Mouse (Mus musculus): Measurements from ENCODE around the gene Lyg1. TPM values are rescaled to one million over a fixed set of nuclear protein-coding genes. Genes with fewer than 3 reads are reported as not detected.

The Lyg1 gene
- polyA plus RNA-seq, 1 experiment from 2014 or later = not detected

DNA sequence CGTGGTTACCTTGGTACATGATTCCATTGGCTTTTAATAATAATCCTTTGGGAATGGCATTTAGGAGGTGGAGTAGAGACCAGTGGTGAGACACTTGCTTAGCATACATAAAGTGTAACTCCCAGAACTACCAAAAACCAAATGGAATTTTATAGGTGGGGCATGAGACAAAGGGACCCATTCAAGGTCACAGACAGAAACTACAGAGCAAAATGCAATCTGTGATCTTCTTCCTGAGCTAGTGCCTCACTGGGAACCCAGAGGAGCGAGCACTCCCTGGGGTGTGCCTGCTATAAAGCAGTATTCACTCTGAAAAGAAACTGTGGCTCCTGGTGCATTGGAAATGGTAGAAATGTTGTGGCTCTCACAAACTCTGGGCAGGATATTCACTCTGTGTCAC is 8.7 kb downstream of the Lyg1 start:
- no peaks in the 10 kb centered on the region for H3K36me3 ChIP-seq (replicated peaks)
- no peaks in the 10 kb centered on the region for H3K27me3 ChIP-seq
- 50% methylated on average over 2 of the region's 2 CpGs for WGBS (ENCODE audit: insufficient replicate concordance)
- H3K27ac ChIP-seq (replicated peaks) = no peak overlapping the region
- H3K4me2 ChIP-seq = no peak overlapping the region
- ATAC-seq (ENCODE audit: insufficient read depth) = no peak
- H3K4me3 ChIP-seq (replicated peaks) = no peak overlapping the region
- H3K9ac ChIP-seq = no peak overlapping the region
- no peaks in the 10 kb centered on the region for H3K4me1 ChIP-seq (replicated peaks)
- H3K9me3 ChIP-seq (replicated peaks) = no peaks in the 10 kb centered on the region

DNA sequence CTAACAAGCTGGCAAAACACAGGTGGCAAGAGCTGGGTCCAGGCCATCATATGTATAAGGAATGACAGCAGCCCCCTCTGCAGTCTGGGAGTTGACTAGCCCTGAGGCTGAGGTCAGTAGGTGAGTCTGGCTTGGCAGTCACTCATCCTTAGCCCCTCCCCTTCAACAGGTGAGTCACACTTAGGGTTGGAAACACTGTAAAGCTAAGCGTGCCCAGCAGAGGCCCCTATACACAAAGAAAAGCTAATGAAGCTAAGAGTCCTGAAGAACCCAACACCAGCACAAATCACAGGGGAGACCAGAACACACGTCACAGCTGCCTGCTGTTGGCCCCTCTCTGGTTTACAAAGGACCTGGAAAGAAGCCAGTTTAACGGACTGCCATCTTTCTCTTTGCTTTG is 25.8 kb downstream of the Lyg1 start:
- Histone ChIP-seq H3K4me2 (no peak overlapping the region), H3K27me3 (no peaks in the 10 kb centered on the region), H3K36me3 (replicated peaks) (no peaks in the 10 kb centered on the region), H3K4me3 (replicated peaks) (no peak overlapping the region), H3K9ac (no peak overlapping the region), H3K9me3 (replicated peaks) (no peaks in the 10 kb centered on the region), H3K27ac (replicated peaks) (no peak overlapping the region), H3K4me1 (replicated peaks) (no peaks in the 10 kb centered on the region)
- WGBS (ENCODE audit: insufficient replicate concordance) = 28% methylated on average over 3 of the region's 3 CpGs
- no peak for ATAC-seq (ENCODE audit: insufficient read depth)

DNA sequence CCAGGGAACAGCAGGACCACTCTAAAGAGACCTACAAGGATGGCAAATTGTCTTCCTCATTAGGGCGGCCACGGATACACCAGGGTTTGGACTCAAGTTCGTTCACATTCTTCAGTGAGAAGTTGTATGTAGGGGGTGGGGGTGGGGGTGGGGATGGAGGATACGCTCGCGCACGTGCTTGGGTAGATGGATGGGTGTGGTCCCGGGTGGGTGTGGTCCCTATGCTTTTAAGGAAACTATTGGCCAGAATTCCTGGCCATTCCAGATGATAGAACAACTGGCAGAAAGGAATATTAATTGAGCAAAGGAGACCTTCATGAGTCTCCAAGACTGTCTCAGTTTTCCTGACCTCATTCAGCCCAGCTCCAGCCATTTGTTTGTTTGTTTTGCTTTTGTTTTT is 31.6 kb downstream of the Lyg1 start:
- 56% methylated on average over 8 of the region's 8 CpGs for WGBS (ENCODE audit: insufficient replicate concordance)

DNA sequence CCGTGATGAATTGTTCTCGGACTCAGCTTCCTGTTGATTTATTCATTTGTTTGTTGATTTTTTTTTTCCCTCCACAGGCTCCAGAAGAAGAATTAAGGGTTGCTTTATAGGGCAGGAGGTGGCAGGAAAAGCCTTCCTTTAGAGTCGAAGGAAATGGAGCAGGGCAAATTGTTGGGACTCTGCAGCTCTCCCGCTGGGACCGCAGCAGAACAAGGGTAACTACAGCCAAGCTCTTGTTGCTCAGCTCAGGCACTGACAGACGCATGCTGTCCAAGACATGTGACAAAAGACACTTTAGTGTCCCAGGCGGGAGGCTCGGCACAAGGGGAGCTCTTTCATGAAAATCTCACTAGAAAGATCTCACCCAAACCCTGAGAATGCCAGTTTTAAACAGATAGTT is 35.0 kb downstream of the Lyg1 start:
- ATAC-seq (ENCODE audit: insufficient read depth) = no peak
- no peak overlapping the region for H3K9ac ChIP-seq
- H3K4me2 ChIP-seq = no peak overlapping the region
- H3K36me3 ChIP-seq (replicated peaks) = no peaks in the 10 kb centered on the region
- 45% methylated on average over 8 of the region's 8 CpGs for WGBS (ENCODE audit: insufficient replicate concordance)
- H3K9me3 ChIP-seq (replicated peaks) = no peaks in the 10 kb centered on the region
- no peak overlapping the region for H3K4me3 ChIP-seq (replicated peaks)
- no peaks in the 10 kb centered on the region for H3K4me1 ChIP-seq (replicated peaks)
- no peak overlapping the region for H3K27ac ChIP-seq (replicated peaks)
- H3K27me3 ChIP-seq = 0 out of 2 replicates have a peak, but pooled peaks cover 3% of the 10 kb centered on the region

More for the DNA sequence above, 31.6 kb downstream of the Lyg1 start:
- Histone ChIP-seq H3K27me3 (no peaks in the 10 kb centered on the region), H3K36me3 (replicated peaks) (no peaks in the 10 kb centered on the region), H3K4me2 (no peak overlapping the region), H3K27ac (replicated peaks) (no peak overlapping the region), H3K4me3 (replicated peaks) (no peak overlapping the region), H3K9me3 (replicated peaks) (no peaks in the 10 kb centered on the region), H3K4me1 (replicated peaks) (no peaks in the 10 kb centered on the region), H3K9ac (no peak overlapping the region)
- ATAC-seq (ENCODE audit: insufficient read depth) = no peak

DNA sequence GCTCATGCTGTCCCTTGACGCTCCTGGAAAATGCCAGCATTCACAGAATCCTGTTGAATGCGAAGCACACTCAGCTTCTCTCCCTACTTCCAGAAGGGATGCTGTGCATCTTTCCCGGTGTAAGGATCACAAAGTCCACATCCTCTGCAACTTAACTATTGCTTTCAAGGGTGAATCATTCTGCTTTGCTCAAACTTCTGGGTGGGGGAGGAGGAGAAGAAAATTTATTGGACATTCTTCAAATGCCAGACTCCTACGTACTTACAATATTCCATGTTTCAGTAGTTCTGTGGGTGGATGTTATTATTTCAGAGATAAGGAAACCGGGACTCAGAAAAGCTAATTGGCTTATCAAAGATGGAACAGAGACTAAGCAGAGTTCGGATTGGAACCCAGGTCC is 39.5 kb downstream of the Lyg1 start:
- Histone ChIP-seq H3K27ac (replicated peaks) (no peak overlapping the region), H3K27me3 (0 out of 2 replicates have a peak, but pooled peaks cover 4% of the 10 kb centered on the region), H3K4me2 (no peak overlapping the region), H3K4me3 (replicated peaks) (no peak overlapping the region), H3K36me3 (replicated peaks) (no peaks in the 10 kb centered on the region), H3K9ac (no peak overlapping the region), H3K9me3 (replicated peaks) (no peaks in the 10 kb centered on the region), H3K4me1 (replicated peaks) (no peaks in the 10 kb centered on the region)
- 61% methylated on average over 6 of the region's 6 CpGs for WGBS (ENCODE audit: insufficient replicate concordance)
- no peak for ATAC-seq (ENCODE audit: insufficient read depth)

DNA sequence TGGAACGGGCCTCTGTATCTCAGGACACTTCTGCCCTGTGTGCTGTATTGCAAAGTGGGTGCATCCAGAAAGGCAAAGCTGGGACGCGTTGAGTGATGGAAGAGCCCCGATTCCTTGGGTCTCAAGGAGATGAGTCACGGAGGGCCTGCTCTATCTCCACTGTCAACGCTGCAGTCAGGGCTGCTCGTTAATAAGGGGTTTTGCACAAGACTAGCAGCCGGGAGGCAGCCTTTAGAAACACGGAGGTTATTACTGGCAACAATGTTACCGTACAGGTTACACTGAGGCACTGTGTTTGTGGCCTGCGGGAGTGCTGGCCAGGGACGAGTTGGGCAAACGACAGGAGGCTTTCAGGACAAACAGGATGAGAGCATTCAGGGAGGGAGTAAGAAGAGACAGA is 39.9 kb downstream of the Lyg1 start:
- no peaks in the 10 kb centered on the region for H3K36me3 ChIP-seq (replicated peaks)
- no peaks in the 10 kb centered on the region for H3K9me3 ChIP-seq (replicated peaks)
- H3K9ac ChIP-seq = no peak overlapping the region
- 54% methylated on average over 13 of the region's 13 CpGs for WGBS (ENCODE audit: insufficient replicate concordance)
- no peak overlapping the region for H3K27ac ChIP-seq (replicated peaks)
- no peak overlapping the region for H3K4me3 ChIP-seq (replicated peaks)
- 0 out of 2 replicates have a peak, but pooled peaks cover 4% of the 10 kb centered on the region for H3K27me3 ChIP-seq
- ATAC-seq (ENCODE audit: insufficient read depth) = no peak
- H3K4me2 ChIP-seq = no peak overlapping the region
- H3K4me1 ChIP-seq (replicated peaks) = no peaks in the 10 kb centered on the region

DNA sequence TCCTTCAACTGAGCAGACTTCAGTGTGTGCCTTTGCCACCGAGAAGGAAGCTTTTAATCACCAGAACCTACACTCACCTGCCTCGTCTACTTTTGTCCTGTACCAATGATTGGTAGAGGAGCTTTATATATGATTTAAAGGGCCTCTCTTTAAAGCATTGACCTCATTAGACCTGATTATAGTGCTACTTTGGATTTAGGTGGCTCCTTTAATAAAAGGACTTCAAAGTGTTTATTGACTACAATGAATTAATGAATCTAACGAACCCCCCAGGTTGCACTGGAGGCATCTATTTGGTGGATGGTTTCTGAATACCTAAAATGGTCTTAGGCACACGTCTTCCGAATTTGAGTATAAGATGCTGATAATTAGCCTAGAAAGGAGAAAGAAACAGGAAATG is 41.2 kb downstream of the Lyg1 start, which contains the start of gene Lyg2:
Lyg2 (minus strand) TSS at position 101 of the 400 bp plus-strand sequence.
- no peaks in the 10 kb centered on the region for H3K4me1 ChIP-seq (replicated peaks)

DNA sequence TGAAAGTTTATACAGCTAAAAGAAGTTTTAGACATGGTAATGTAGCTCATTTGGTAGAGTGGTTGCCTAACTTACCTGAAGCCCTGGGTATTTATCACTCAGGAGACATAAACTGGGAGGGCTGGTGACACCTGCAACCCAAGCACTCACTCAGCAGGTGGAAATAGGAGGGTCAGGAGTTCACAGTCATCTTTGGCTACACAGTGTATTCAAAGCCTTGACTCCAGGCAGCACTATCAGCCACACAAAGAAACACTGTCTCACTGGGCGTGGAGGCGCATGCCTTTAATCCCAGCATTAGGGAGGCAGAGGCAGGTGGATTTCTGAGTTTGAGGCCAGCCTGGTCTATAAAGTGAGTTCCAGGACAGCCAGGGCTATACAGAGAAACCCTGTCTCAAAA is 44.8 kb downstream of the Lyg1 start:
- H3K4me2 ChIP-seq = no peak overlapping the region
- no peak for ATAC-seq (ENCODE audit: insufficient read depth)
- no peaks in the 10 kb centered on the region for H3K9me3 ChIP-seq (replicated peaks)
- no peaks in the 10 kb centered on the region for H3K36me3 ChIP-seq (replicated peaks)
- H3K27ac ChIP-seq (replicated peaks) = no peak overlapping the region
- no peak overlapping the region for H3K9ac ChIP-seq
- H3K27me3 ChIP-seq = 0 out of 2 replicates have a peak, but pooled peaks cover 3% of the 10 kb centered on the region
- WGBS (ENCODE audit: insufficient replicate concordance) = 67% methylated on average over 2 of the region's 2 CpGs
- no peaks in the 10 kb centered on the region for H3K4me1 ChIP-seq (replicated peaks)
- no peak overlapping the region for H3K4me3 ChIP-seq (replicated peaks)

More for the DNA sequence above, 41.2 kb downstream of the Lyg1 start, which contains the start of gene Lyg2:
- H3K4me3 ChIP-seq (replicated peaks) = no peak within 1 kb of the TSS
- WGBS (ENCODE audit: insufficient replicate concordance) = 46% methylated on average over 5 of the region's 5 CpGs
- no peak within 1 kb of the TSS for H3K9ac ChIP-seq
- H3K9me3 ChIP-seq (replicated peaks) = no peaks in the 10 kb centered on the region
- 0 out of 2 replicates have a peak, but pooled peaks cover 4% of the 10 kb centered on the region for H3K27me3 ChIP-seq
- ATAC-seq (ENCODE audit: insufficient read depth) = no peak
- no peak within 1 kb of the TSS for H3K4me2 ChIP-seq
- H3K27ac ChIP-seq (replicated peaks) = no peak within 1 kb of the TSS
- no peaks in the 10 kb centered on the region for H3K36me3 ChIP-seq (replicated peaks)

DNA sequence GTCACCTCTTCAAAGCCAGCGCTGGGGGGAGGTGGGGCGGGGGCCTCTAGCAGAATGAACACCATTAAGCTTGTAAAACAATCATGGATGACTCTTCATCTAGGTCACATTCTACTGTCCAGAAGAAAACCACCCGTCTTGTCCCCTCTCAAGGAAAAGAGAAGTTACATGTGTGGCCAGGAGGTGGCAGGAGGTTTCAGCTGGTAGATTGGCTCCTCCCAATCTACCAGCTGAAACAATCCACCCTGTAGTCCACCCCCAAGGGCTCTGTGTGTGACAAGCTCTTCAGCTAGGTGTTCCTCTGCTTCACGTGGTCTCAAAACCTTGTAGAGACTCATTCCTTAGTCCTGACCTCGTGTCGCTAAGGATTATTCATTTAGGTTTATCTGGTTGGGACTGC is 54.4 kb downstream of the Lyg1 start:
- Histone ChIP-seq H3K4me1 (replicated peaks) (no peaks in the 10 kb centered on the region), H3K9me3 (replicated peaks) (no peaks in the 10 kb centered on the region), H3K4me3 (replicated peaks) (no peak overlapping the region), H3K36me3 (replicated peaks) (peaks cover 17% of the 10 kb centered on the region), H3K4me2 (no peak overlapping the region), H3K27ac (replicated peaks) (no peak overlapping the region), H3K9ac (no peak overlapping the region), H3K27me3 (no peaks in the 10 kb centered on the region)
- WGBS (ENCODE audit: insufficient replicate concordance) = 28% methylated on average over 6 of the region's 6 CpGs
- no peak for ATAC-seq (ENCODE audit: insufficient read depth)

DNA sequence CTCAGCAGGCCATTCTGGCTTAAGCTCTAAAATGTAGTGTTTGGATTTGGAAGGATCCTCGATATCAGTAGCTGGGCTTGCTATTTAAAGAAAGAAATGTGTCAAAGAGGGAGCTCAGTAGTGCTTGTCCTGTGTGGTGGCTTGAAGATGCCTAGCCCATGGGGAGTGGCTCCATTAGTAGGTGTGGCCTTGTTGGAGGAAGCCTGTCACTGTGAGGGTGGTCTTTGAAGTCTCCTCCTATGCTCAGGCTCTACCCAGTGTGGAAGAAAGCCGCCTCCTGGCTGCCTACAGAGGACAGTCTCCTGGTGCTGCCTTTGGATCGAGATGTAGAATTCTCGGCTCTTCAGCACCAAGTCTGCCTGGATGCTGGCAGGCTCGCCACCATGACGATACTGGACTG is 57.3 kb downstream of the Lyg1 start:
- H3K9me3 ChIP-seq (replicated peaks) = no peaks in the 10 kb centered on the region
- no peak overlapping the region for H3K4me2 ChIP-seq
- H3K27ac ChIP-seq (replicated peaks) = no peak overlapping the region
- WGBS (ENCODE audit: insufficient replicate concordance) = 68% methylated on average over 6 of the region's 6 CpGs
- H3K9ac ChIP-seq = no peak overlapping the region
- H3K36me3 ChIP-seq (replicated peaks) = peaks cover 44% of the 10 kb centered on the region
- no peaks in the 10 kb centered on the region for H3K27me3 ChIP-seq
- no peak overlapping the region for H3K4me3 ChIP-seq (replicated peaks)
- ATAC-seq (ENCODE audit: insufficient read depth) = no peak
- H3K4me1 ChIP-seq (replicated peaks) = no peaks in the 10 kb centered on the region

DNA sequence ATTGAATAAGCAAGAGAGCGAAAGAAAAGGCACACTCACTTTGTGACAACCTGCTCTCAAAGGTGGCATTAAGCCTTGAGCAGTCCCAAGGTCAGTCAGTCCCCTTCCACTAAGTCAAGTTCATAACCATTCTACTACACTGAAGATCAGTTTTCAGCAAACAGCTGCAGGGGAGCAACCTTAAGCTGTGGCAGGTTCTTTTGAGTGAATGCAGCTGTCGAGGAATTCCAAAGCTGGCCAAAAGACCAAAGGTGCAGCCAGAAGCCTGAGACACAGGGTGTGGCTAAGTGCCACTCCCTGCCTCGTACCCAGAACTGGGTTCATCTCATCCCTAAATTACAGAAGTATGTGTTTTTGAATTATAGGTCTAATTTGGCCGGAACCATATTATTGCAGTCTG is 57.7 kb downstream of the Lyg1 start:
- H3K36me3 ChIP-seq (replicated peaks) = peaks cover 48% of the 10 kb centered on the region
- no peak overlapping the region for H3K4me2 ChIP-seq
- no peak overlapping the region for H3K9ac ChIP-seq
- no peaks in the 10 kb centered on the region for H3K9me3 ChIP-seq (replicated peaks)
- 66% methylated on average over 4 of the region's 4 CpGs for whole genome bisulfite sequencing (ENCODE audit: insufficient replicate concordance)
- no peaks in the 10 kb centered on the region for H3K4me1 ChIP-seq (replicated peaks)
- H3K27ac ChIP-seq (replicated peaks) = no peak overlapping the region
- ATAC-seq (ENCODE audit: insufficient read depth) = no peak
- H3K27me3 ChIP-seq = no peaks in the 10 kb centered on the region
- H3K4me3 ChIP-seq (replicated peaks) = no peak overlapping the region

Data from liver, embryonic 15.5 days (tissue).